Mouse (Mus musculus) small intestine, adult 2 months (tissue): Measurements from ENCODE around the gene Tmem221.

Experiments
- CTCF ChIP-seq: fragments of 200-500 bp; IDR thresholded peaks from 2 replicates; pipeline ENCODE4 v1.5.1; 2012; ENCODE audit warnings: low read depth, mild to moderate bottlenecking, control low read depth, inconsistent platforms, low read length, moderate library complexity, mixed read lengths; ENCODE audit not compliant: insufficient replicate concordance, insufficient read length; ENCODE audit errors: extremely low read depth
- POLR2A ChIP-seq: fragments of 200-500 bp; IDR thresholded peaks from 2 replicates; pipeline ENCODE4 v1.6.1; 2012; ENCODE audit warnings: low read depth, mild to moderate bottlenecking, control low read depth, inconsistent platforms, low read length, moderate library complexity

DNA sequence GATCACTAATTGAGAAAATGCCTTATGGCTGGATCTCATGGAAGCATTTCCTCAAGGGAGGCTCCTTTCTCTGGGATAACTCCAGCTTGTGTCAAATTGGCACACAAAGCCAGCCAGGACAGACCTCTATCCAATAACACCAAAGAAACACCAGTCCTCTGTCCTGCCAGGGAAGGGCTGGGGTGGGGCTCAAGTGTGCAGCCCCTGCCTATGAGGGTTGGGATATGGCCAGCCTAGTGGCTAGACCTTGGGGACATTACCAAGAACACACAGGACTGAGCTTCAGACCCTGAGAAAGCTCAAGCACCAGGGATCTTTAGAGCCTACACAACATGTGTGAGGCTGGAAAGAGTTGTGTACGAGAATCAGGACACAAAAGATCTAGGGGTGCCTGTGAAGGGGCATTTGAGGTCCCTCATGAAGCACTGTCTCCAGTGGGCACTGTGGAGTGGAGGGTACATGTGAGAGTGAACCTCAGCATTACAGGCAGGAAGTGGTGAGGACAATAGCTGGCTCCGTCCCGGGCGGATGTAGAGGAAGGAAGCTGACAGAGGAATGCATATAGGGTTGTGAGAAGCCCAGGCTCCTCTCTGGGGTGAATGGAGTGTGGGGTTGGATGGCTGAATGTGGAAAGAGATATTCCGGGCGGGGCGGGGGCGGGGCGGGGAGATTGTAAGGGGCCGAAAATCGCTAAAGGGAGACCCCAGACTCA lies 30.2 kb downstream of the Tmem221 start:
- TF ChIP-seq CTCF (no peak), POLR2A (no peak)
